Comparison of ENCODE assay signal across 8 mouse cellular contexts in the genomic region with DNA sequence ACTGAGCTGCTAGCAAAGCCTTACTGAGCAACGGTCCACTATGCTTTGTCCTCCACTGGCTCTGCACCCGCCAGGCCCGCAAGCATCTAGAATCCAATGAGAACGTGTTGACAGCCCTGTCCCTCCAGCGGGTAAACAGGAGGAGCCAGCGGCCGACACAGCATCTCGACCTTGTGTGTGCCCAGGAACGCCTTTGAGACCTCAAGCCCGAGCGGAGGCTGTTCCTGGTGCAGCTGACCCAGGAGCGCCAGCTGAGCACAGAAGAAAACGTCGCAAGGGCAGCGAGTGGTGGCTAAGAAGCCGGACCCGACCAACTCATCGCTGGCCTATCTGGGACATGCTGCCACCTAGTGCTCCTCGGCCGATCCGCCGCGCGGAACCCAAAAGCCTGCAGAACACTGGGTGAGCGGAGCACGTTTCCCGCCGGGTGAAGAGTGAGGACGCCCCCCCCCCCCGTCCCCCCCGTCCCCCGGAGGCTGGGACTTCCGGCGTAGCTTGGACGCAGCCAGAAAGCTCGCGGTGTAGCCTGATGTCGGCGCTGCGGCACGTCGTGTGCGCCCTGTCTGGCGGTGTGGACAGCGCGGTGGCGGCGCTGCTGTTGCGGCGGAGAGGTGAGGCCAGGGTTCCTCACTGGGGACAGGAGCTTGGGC. TPM values are rescaled to one million over a fixed set of nuclear protein-coding genes. Genes with fewer than 3 reads are reported as not detected.
DNase-seq lines count a peak whose midpoint lies in the region; ATAC-seq lines count a peak whose summit lies in the region.

Gene Trmu, plus strand, starts transcription at position 465 of the 650 bp plus-strand sequence.

- H3K4me2 ChIP-seq in hindbrain, embryonic 11.5 days (replicated peaks; ENCODE audit: low read depth, low read length), result peak within 1 kb of the TSS; percentile 88

- peak; percentile 98 for DNase-seq in MN1 (ENCODE audit: low spot score)
- peak; percentile 93 for DNase-seq in cerebellum, adult 9-10 months
- peak; percentile 87 to 93 for DNase-seq in frontal cortex, adult 2 months (ENCODE audit: extremely low spot score in 1 of 2, low spot score in 1 of 2)
- peak; percentile 93 for DNase-seq in hindbrain, embryonic 11.5 days (ENCODE audit: low spot score)
- DNase-seq in layer of hippocampus, postnatal 10 days (ENCODE audit: low spot score in 2 of 2), result peak; percentile 90 to 92
- DNase-seq in lung, postnatal 10 days, result peak; percentile 95
- peak; percentile 89 for DNase-seq in ovary, postnatal 36 days (ENCODE audit: low spot score)
- DNase-seq in thymus, postnatal 25 days, result peak; percentile 89

- peak within 1 kb of the TSS; percentile 64 for H3K27ac ChIP-seq in hindbrain, embryonic 11.5 days (ENCODE audit: low read depth, low read length)

- WGBS in hindbrain, embryonic 11.5 days, result 2% methylated on average over 46 of the region's 50 CpGs

- no peaks in the 10 kb centered on the region for H3K4me1 ChIP-seq in hindbrain, embryonic 11.5 days (replicated peaks; ENCODE audit: control insufficient read depth, insufficient read depth, low read length)

- peak within 1 kb of the TSS; percentile 84 for H3K9ac ChIP-seq in hindbrain, embryonic 11.5 days (ENCODE audit: low read depth, low read length)

- ATAC-seq in hindbrain, embryonic 11.5 days (ENCODE audit: low FRiP score), result peak; percentile 95

- 0 out of 2 replicates have a peak, but pooled peaks cover 7% of the 10 kb centered on the region for H3K36me3 ChIP-seq in hindbrain, embryonic 11.5 days (ENCODE audit: control insufficient read depth, insufficient read depth, low read length)

- no peaks in the 10 kb centered on the region; the same call in 1 of the 2 replicates for H3K27me3 ChIP-seq in hindbrain, embryonic 11.5 days (ENCODE audit: control insufficient read depth, insufficient read depth, low read length)

- peak within 1 kb of the TSS; percentile 78 for H3K4me3 ChIP-seq in hindbrain, embryonic 11.5 days (ENCODE audit: low read depth, low read length)

- H3K9me3 ChIP-seq in hindbrain, embryonic 11.5 days (ENCODE audit: control insufficient read depth, low read length), result no peaks in the 10 kb centered on the region

RNA-seq across cellular contexts. Expression of gene Trmu, which starts in this region (rescaled TPM):
- polyA plus RNA-seq in frontal cortex, adult 2 months (2012; rRNA removed), result 54.8 and 62.9 TPM in 2 replicates
- polyA plus RNA-seq in hindbrain, embryonic 11.5 days (2014; fragmentation: Nextera tagmentation; extraction: Ambion mirVana), result 30.4 and 34.6 TPM in 2 replicates
- total RNA-seq in layer of hippocampus, postnatal 10 days (2021), result 10 to 100 TPM; 35.6 to 44.8 TPM

Comparison
In these comparisons a context has a peak if more than half of its experiments do, and no peak if none do; other contexts are left out.
1. Peak in every context shown above with its lines: DNase-seq, ATAC-seq, H3K4me3 ChIP-seq and H3K27ac ChIP-seq.